Mouse (Mus musculus) CD8-positive naive resting alpha-beta T cell, adult 57 days (primary cell): ENCODE results near the gene Cfhr1. TPM values are rescaled to one million over a fixed set of nuclear protein-coding genes. Genes with fewer than 3 reads are reported as not detected.

ENCODE experiments used
- total RNA-seq: library from RNA; stranded (reverse); gene quantifications from one replicate; pipeline ENCODE4 v1.2.4, GENCODE M21; 2023

Cfhr1 gene
- total RNA-seq: not detected

DNA sequence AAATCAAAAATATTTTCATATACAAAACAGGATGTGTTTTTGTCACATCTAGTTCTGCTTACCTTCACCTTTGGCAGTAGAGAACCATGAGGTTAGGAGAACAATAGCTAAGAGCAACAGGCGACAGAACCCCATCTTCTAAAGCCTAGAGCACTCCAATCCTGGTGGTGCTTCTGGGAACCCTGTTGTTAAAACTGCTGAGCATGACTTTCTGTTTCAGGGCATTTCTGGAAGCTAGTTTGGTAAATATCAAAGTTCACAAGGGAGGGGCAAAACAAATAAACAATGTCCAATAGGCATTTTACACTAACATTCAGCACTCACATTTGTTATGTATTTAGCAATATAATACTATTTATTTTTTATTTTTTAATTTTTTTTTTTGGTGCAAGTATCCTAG lies at the start of gene Cfhr1:
Gene Cfhr1 (minus strand): TSS at position 249 of the 400 bp plus-strand sequence.

GRCm38 (mm10) chr1:139501258-139501752 lies 58.8 kb downstream of the Cfhr1 start, which contains the start of gene F13b:
F13b (plus strand) TSS chr1:139501702.

Other genes starting within 250 kb of the Cfhr1 start
- gene Crb1, start 183.2 kb downstream of the Cfhr1 start, total RNA-seq: not detected
- gene Zbtb41, start 138.0 kb downstream of the Cfhr1 start, total RNA-seq: 23.2 TPM
- gene Aspm, start 105.5 kb downstream of the Cfhr1 start, total RNA-seq: 1.2 TPM
- not detected for gene F13b, start 58.6 kb downstream of the Cfhr1 start, total RNA-seq
- not detected for gene Gm4788, start 221.0 kb upstream of the Cfhr1 start, total RNA-seq